Mouse (Mus musculus) urinary bladder, adult 2 months (tissue): ENCODE data around the gene Krt80. TPM values are rescaled to one million over a fixed set of nuclear protein-coding genes. Genes with fewer than 3 reads are reported as not detected.

Experiments used
- DNase-seq: peaks from one replicate; pipeline ENCODE4 v3.0.0; 2022; ENCODE audit warnings: low spot score
- polyA plus RNA-seq: library from polyadenylated mRNA; depleted of rRNA; stranded (reverse); fragments of >200 nt; gene quantifications from 2 replicates; pipeline ENCODE4 v1.2.3, GENCODE M21; 2012

The Krt80 gene
- polyA plus RNA-seq, 1 experiment = 6.2 TPM

GRCm38 (mm10) chr15:101374879-101375278 lies 4.9 kb upstream of the Krt80 start:
- DNase-seq = no peak

- DNase-seq = no peak
Measured at GRCm38 (mm10) chr15:101373286-101373898, 3.4 kb upstream of the Krt80 start.

- DNase-seq = no peak
Measured at GRCm38 (mm10) chr15:101372131-101372977, 2.4 kb upstream of the Krt80 start.

GRCm38 (mm10) chr15:101371141-101371985 lies 1.4 kb upstream of the Krt80 start:
- no peak for DNase-seq

GRCm38 (mm10) chr15:101369382-101370100 lies 421 bp downstream of the Krt80 start:
- DNase-seq = no peak

- DNase-seq = no peak
Measured at GRCm38 (mm10) chr15:101368502-101369381, 1.2 kb downstream of the Krt80 start.

- DNase-seq = no peak
Measured at GRCm38 (mm10) chr15:101368015-101368414, 1.9 kb downstream of the Krt80 start.

GRCm38 (mm10) chr15:101367497-101367896 lies 2.5 kb downstream of the Krt80 start:
- DNase-seq = no peak

- DNase-seq = no peak
Measured at GRCm38 (mm10) chr15:101366926-101367325, 3.0 kb downstream of the Krt80 start.

GRCm38 (mm10) chr15:101366482-101366881 lies 3.5 kb downstream of the Krt80 start:
- no peak for DNase-seq

GRCm38 (mm10) chr15:101365721-101366120 lies 4.2 kb downstream of the Krt80 start:
- DNase-seq = no peak

- no peak for DNase-seq
Measured at GRCm38 (mm10) chr15:101364891-101365671, 4.9 kb downstream of the Krt80 start.

- DNase-seq = no peak
Measured at GRCm38 (mm10) chr15:101364425-101364824, 5.5 kb downstream of the Krt80 start.

GRCm38 (mm10) chr15:101363933-101364332 lies 6.0 kb downstream of the Krt80 start:
- DNase-seq = no peak

GRCm38 (mm10) chr15:101362393-101363010 lies 7.5 kb downstream of the Krt80 start:
- no peak for DNase-seq

- no peak for DNase-seq
Measured at GRCm38 (mm10) chr15:101355382-101355786, 14.6 kb downstream of the Krt80 start.

- no peak for DNase-seq
Measured at GRCm38 (mm10) chr15:101352706-101353465, 17.1 kb downstream of the Krt80 start.

- DNase-seq = no peak
Measured at GRCm38 (mm10) chr15:101352047-101352446, 17.9 kb downstream of the Krt80 start.
